Mouse (Mus musculus) bone marrow, adult 2 months (tissue): ENCODE measurements around the gene Irak3.

Source experiments
- CTCF ChIP-seq: fragments of 200-500 bp; IDR thresholded peaks from 2 replicates; pipeline ENCODE4 v1.5.1; 2011; ENCODE audit warnings: low read length, control low read depth; ENCODE audit not compliant: control insufficient read depth, insufficient read depth
- POLR2A ChIP-seq: fragments of 200-500 bp; IDR thresholded peaks from 2 replicates; pipeline ENCODE4 v1.6.1; 2011; ENCODE audit warnings: low read depth, mild to moderate bottlenecking, control low read depth, low read length, borderline replicate concordance; ENCODE audit not compliant: control insufficient read depth

- no peak for TF ChIP-seq CTCF
- TF ChIP-seq POLR2A, result no peak
These were observed 76.5 kb downstream of the Irak3 start for GRCm38 (mm10) chr10:120125465-120125857.
